Mouse (Mus musculus) induced T-regulatory cell, adult 2 months (primary cell): ENCODE data around the gene Mgat5.

Experiments
- DNase-seq: peaks from one replicate; pipeline ENCODE4 v3.0.0-alpha.2; 2012; ENCODE audit warnings: low read depth

Mgat5 gene

DNA sequence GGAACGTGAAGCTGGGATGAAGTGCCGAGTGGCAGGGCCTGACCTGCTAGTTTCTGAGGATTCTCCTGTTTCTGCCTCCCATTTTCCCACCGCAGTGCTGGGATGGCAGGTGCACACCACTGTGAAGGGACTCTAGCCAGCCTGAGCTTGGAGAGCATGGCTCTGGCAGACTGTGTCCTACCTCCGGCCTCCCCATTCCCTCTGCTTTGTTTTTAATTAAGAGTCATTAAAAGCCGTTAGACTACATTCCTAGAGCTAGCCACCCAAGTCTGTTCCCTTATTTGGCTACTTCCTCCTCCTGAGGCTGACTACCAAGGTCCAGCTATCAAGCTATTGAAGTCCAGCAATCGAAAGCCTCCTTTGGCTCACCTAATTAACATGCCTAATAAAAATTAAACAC, 56.2 kb downstream of the Mgat5 start:
- no peak for DNase-seq

DNA sequence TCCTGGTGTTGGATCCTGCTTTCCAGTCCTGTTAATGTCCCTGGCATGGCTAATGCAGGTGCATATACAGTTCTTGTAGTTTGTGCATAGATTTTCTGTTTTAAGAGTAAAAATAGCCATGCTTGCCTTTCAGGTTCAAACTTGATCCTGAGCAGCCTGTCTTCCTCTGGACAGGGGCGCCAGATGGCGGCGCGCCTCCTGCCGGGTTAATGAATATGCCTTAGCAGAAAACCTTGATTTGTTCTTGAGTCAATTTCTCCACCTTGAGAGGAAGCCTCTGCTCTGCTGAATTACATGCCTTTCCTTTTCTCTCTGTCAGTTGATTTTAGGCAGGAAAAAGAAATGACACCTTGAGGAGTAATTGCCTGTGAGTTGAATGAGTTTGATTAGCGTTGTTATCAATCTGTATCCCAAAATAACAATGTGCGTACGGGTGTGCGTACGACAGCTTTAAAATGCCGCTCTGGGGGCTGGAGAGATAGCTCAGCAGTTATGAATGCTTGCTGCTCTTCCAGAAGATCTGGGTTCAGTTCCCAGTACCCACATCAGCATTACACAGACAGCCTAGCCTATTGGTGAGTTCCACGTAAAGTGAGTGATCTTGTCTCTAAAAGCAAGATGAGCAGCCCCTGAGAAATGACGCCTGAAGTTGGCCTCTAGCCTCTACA, 57.5 kb downstream of the Mgat5 start:
- no peak for DNase-seq

DNA sequence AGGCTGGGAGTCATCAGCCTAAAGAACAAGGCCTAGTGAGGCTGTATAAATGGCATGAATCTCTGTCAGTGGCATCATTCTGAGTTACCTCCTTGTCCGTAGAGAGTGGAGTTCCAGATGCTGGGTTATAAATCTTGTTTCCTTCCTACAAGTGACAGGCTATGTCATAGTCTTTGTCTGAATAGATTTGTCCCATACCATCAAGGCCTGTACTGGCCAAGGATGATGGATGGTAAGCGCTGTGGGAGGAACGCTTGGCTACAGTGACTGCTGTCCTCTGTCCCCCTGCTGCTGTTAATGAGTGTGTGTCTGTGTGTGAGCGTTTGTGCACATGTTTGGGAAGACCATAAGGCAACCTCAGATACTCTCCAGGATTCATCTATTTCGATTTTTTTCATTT, 63.2 kb downstream of the Mgat5 start:
- no peak for DNase-seq

DNA sequence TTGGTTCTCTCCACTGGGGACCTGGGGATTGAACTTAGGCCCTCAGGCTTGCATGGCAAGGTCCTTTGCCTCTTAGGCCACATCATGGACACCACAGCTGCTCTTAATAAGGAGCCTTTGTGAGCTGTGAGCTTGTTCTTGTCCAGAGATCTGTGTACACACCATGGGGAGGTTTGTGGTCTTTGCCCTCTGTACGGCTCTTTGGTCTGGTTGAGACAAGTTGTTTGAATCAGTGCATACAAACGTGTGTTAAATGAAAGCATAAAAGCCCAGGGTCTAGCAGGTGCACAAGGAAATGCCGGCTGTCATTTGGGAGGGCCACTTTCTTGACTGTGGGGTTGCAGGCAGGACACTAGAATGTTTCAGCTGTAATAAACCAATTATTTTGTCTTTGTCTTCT, 64.5 kb downstream of the Mgat5 start:
- no peak for DNase-seq

- DNase-seq: no peak
Measured at GRCm38 (mm10) chr1:127270273-127271020, 65.6 kb downstream of the Mgat5 start.

DNA sequence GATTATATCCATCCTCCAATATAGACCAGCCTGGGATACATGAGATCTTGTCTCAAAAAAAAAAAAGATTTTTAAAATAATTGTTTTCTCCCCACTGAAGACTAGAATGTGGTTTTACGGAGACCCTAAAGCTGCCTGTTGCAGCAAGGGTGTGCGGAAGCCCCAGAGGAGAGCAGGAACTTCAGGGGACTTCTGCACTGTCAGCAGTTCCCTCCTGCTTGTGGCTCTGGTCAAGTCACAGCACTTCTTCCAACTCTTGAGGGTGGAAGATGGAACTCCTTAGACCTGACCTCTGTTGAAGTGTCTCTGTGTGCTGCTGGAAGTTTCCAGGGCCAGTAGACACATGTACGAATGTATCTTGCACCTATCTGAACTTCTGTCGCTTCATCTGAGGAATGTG, 66.3 kb downstream of the Mgat5 start:
- no peak for DNase-seq

GRCm38 (mm10) chr1:127273363-127273762, 68.5 kb downstream of the Mgat5 start:
- DNase-seq: no peak

GRCm38 (mm10) chr1:127275572-127276324, 70.9 kb downstream of the Mgat5 start:
- no peak for DNase-seq

DNA sequence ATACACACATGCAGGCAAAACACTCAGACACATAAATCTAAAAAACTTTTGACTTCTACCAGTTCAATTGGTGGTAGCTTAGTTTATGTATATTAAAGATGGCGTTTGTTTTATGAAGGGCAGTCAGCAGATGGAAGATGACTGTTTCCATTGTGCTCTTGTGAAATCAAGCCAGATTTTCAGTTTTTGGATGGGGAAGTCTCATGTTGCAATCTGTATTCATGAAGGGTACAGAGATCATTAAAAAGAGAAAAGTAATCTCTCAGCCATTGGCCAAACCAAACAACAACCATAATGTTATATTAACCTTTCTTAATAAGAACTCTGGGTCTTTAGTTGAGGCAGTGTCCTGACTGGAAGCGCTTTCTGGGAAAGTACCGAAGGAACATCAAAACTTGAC, 73.3 kb downstream of the Mgat5 start:
- no peak for DNase-seq

DNA sequence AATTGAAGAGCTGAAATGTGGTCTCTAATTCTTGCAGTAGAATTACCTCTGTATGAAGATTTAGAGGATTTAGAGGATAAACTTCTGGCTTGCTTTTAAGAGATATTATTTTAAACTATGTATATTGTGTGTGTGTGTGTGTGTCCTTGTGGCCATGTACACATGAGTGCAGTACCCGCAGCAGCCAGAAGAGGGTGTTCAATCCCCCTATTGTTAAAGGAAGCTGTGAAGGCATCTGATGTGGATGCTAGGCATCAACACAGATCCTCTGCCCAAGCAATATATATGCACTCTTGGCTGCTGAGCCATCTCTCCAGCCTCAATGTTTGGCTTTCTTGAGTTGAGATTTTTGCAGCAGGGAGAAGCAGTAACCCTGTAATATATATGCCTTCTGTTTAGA, 75.4 kb downstream of the Mgat5 start:
- peak; percentile 63 for DNase-seq

DNA sequence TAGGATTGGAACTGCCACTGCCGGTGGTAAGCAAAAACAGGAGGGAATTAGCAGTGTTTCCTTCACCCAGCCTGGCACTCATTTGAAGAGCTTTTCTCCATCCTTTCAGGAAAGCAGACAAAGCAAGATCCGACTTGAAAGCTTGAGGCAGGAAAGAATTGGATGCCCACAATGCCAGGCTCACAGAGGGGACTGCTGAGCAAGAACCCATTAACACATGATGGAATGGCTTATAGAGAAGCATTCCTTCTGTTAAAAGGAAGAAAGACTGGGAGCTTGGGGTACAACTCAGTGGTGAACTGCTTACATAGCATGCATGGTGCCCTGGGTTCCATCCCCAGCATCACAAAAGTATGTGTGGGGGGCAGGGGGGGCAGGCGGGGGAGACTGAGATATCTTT, 80.2 kb downstream of the Mgat5 start:
- no peak for DNase-seq

DNA sequence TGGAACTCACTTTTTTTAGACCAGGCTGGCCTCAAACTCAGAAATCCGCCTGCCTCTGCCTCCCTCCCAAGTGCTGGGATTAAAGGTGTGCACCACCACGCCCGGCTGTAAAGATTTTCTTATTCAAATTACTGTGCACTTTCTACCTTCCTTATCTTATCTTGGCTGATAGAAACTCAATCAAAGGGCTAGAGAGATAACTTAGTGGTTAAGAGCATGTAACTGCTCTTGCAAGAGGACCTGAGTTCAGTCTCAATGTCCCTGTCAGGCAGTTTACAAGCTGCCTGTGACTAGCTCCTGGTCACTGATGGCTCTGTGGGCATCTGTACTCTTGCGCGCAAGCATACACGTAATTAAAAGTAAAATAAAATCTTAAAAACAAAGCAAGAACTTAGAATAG, 82.7 kb downstream of the Mgat5 start:
- DNase-seq: no peak

- no peak for DNase-seq
Measured at GRCm38 (mm10) chr1:127290879-127291278, 86.1 kb downstream of the Mgat5 start.

- no peak for DNase-seq
Measured at GRCm38 (mm10) chr1:127291721-127292120, 86.9 kb downstream of the Mgat5 start.

DNA sequence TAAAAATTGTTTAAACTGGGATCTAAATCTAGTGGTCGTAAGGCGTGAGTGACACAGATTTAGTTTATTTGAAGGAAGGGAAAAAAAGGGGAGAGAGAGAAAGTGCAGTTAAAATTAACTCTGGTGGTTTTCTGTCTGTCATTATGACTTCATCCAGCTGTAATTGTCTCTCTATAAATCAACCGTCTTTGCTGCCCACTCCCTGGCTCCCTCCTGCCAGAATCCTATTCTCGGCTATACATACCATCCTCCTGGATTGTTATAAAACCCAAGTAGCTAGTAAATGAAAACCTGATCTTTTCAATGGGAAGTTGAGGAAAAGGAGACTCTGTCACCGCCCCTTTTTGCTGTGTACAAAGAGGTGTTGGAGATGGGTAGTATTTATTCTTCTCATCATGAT, 88.5 kb downstream of the Mgat5 start:
- no peak for DNase-seq

DNA sequence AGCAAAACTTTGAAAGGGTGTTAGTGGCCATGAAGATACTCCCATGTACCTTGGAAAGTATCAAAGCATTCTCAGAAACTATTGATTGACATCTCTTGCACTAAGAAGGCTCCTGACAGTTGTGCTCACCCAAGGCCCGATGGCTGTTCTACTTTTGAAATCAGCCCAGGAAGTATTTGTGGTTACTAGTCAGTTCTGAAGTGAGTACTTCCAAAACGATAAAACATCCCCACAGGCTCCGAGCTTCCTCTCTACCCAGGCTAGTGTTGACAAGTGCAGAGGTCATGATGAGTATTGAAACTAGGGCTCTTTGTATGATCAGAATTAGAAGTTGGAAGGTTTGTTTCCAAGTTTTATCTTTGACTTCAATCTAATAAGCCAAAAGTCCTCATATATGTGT, 92.0 kb downstream of the Mgat5 start:
- peak; percentile 83 for DNase-seq

GRCm38 (mm10) chr1:127299774-127300173, 95.0 kb downstream of the Mgat5 start:
- no peak for DNase-seq

GRCm38 (mm10) chr1:127301038-127301437, 96.2 kb downstream of the Mgat5 start:
- no peak for DNase-seq

- DNase-seq: no peak
Measured at GRCm38 (mm10) chr1:127302620-127303019, 97.8 kb downstream of the Mgat5 start.

DNA sequence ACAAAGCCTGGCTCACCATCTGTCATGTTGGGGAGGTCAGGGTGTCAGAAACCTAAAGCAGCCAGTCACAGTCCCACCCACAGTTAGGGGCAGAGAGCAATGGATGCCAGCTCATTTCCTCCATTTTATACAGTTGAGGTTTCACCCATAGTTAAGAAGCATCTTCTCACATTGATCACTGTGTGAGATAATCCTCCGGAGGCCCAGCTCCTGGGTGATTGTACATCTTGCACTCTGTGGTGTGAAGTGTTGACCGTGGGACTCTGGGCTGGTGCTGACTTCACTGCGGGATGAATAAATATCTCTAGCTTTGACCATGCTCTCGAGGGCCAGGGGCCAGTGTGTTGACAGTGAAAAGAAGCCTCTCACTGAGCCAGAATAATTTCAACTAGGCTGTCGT, 99.0 kb downstream of the Mgat5 start:
- peak; percentile 46 for DNase-seq

DNA sequence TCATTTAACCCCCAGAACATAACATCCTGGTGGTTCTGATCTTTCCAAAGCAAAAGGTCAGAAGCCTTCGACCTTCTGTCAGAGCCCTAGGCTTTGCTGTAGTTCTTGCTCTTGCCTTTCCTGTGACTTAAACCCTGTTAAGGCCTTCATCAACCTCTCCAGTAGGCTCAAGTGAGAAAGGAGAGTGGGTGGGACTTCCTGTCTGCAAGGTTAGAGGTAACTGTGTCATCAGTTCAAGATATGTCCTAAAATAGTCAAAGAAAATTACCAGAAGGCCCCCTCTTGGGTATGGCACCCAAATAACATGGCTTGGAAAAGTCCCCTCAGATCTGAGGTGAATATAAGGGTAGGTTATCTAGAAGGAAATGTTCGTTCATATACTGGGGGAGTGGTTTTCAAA, 99.5 kb downstream of the Mgat5 start:
- DNase-seq: peak; percentile 64

DNA sequence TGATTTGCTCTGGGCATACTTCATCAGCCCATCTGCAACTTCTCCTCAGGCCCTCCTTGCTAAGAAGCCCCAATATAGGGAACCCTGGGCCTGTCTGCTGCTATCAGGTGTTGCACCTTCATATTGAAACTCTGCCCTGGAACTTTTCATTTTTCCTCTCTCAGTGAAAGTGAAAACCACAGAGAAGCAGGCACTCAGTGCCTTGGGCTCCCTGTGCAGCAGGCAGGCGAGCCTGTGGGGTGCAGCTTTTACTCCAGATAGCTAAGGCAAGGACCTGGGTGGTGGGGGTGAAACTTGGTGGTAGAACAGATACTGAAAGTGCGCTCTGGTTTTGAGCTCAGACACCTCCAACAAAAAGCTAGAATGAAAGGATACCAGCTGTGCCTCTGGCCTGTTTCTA, 100.8 kb downstream of the Mgat5 start:
- peak; percentile 76 for DNase-seq
